Mouse (Mus musculus) inflammation-experienced regulatory T-cells, adult 6 months (primary cell): Measurements from ENCODE around the gene Arhgef25. TPM values are rescaled to one million over a fixed set of nuclear protein-coding genes. Genes with fewer than 3 reads are reported as not detected.
"Not testable (repeated sequence)": the region's sequence is repeated elsewhere in the genome, so short reads cannot be mapped to it uniquely, and the experiment has no call there.

ENCODE experiments used
- ATAC-seq: one replicate; pipeline ENCODE4 v1.8.0; 2017
- polyA plus RNA-seq, 3 experiments: library from polyadenylated mRNA; unstranded; fragments of 100-300 nt; shearing (Covaris generic); gene quantifications; one replicate each; pipeline ENCODE4 v1.2.1; 2017

Gene Arhgef25
- polyA plus RNA-seq, 3 experiments from 2014 or later, result 0.20 TPM; not detected in 2

DNA sequence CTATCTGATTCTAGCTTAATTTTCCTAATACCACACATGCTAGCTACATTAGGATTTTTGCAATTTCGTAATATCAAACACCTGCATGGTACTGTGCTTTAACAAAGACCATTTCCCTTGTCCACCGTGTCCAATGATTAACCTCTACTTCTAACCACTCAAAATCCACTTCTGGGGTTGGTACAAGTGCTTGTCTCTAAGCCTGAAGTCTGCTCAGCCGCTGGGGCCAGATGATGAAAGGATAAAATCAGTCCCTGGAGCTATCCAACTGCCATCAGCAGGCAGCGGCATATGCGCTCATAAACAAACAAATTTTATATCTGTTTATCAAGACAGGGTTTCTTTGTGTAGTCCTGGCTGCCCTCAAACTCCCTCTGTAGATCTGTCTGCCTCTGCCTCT is 14.7 kb upstream of the Arhgef25 start:
- ATAC-seq, result no peak

DNA sequence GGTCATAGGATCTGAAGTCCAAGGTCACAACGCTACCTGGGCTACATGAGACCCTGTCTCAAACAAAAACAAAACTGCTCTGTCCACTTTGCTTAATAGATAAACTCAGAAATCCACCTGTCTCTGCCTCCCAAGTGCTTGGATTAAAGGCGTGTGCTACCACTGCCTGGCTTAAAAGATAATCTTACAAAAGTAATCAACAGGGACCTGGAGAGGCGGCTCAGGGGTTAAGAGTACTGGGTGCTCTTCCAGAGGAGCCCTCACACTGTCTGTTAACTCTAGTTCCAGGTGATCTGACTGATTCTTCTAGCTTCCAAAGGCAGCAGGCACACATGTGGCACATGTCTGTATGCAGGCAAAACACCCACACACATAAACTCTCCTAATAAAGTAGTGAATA is 13.2 kb upstream of the Arhgef25 start:
- no peak for ATAC-seq

DNA sequence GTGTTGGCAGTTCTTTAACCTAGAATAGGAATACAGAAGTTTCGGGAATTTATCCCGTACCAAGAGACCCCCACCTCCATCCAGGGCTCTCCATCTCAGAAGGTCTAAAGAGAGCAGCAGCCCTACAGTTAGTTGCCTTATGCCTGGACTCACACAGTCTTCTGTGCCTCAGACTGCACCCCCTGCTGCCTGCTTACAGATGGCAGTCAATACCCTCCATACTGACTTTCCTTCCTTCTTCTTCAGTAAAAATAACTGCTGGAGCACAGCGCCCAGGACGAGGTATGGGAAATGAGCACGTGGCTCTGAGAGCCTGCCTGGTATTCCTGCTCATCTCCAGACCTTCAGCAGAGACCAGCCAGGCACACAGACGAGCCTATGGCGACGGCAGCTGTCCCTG is 10.4 kb upstream of the Arhgef25 start:
- no peak for ATAC-seq

DNA sequence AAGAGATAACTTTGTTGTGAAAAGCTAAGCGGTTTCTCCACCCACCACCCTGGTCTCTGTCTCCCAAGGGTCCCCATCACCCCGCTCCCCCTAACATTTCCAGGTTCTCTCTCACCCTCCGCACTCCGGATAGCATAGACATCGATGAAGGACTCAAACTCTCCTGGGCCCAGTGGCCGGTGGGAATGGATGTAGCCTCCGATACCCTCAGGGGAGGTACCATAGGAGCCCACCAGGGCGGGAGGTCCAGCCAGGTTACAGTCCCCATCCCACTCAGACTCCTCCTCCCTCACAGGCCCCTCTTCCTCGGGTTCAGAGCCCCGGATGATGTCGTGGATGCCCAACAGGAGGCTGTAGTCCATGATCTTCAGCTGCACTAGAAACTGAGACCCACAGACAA is 9.6 kb upstream of the Arhgef25 start:
- ATAC-seq, result no peak

DNA sequence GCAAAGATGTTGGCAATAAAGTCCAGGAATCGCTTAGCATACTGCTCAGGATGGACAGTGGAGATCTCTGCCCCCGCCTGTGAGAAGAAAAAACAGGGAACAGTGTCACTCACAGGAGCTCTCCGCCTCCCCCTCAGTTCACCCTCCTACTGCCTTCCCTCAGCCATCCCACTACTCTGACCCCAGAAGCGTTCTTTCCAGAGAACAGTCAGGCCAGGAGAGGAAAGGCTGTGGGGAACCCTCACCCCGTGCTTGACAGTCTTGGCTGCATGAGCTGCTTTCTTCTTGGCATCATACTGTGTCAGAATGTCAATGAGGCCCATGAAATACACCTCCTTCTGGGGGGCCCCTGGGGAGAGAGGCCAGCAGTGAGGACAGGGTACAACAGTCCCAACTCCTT is 9.2 kb upstream of the Arhgef25 start:
- no peak for ATAC-seq

DNA sequence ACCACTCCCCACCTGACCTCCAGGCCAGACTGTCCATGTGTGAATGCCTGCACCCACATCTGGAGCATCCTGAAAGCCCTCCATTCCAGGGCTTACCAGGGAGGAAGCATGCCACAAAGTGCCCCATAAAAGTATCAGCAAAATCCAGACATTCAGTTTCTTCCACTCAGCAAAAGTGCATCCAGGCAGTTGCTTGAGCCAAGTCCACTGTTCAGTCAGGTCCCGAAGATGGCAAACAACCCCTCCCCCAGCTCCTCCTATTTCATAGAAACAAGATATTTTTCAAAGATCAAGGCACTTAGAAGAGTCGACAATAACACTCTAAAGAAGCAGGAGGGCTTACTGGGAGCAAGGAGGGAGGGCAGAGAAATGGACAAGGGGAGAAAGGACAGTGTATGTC is 8.6 kb upstream of the Arhgef25 start:
- no peak for ATAC-seq

DNA sequence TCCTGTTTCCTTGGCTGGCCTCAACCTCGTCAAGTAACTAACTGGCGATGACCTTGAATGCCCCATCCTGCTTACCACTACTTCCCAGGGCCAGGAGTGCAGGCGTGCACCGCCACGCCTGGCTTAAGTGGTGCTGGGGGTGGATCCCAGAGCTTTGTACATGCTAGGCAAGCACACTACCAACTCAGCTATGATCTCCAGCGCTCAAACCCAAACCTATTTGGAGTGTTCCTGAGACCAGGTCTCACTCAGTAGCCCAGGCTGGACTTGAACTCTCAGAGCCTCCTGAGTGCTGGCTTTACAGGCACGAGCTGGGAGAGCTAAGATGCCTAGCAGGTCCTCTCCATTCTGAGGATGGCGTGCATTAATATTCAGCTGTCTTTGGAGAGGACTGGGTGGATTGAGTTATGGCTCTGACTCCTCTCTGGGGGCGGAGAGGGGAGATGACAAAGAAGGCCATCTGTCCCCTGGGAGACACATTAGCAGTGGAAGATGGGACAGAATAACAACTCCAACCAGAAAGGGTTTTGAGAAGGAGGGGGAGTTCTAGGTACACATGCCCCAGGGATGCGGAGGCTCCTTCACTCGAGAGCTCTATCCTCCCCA is 7.7 kb upstream of the Arhgef25 start:
- no peak for ATAC-seq

DNA sequence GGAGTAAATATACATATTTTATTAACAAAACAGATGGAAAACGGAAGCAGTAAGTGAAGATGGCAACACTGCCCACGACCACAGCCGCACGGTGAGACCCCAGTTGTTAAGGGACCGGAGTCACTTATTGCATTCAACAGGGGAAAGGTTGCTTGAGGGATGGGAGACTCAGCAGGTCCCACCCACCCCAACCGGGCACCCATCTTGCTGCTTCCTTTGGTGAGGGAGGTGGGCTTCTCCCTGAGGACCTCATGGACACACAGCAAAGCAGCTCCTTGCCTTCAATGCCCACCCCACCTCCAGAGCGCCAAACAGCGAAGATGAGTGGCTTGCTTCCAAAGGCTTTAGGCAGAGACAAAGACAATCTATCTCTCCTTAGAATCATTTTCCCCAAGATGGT is 7.2 kb upstream of the Arhgef25 start:
- ATAC-seq, result no peak

DNA sequence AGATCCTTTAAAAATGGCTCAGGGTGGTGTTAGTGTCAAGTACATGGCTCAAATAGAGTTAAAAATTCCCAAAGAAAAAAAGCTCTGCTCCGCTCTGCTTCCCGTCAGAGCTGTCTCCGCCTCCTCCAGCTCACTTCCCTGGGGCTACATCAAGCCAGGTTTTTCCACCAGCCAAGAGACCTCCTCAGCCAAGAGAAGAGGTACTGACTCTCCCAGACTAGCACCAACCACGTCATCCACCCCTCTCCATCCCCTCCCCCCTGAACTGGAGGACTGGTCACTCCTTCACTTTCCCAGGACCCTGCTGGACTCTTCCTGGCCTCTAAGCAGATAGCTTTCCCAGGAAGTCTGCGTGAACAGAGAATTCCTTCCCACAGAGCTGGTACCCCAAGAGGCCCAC is 6.5 kb upstream of the Arhgef25 start:
- no peak for ATAC-seq

DNA sequence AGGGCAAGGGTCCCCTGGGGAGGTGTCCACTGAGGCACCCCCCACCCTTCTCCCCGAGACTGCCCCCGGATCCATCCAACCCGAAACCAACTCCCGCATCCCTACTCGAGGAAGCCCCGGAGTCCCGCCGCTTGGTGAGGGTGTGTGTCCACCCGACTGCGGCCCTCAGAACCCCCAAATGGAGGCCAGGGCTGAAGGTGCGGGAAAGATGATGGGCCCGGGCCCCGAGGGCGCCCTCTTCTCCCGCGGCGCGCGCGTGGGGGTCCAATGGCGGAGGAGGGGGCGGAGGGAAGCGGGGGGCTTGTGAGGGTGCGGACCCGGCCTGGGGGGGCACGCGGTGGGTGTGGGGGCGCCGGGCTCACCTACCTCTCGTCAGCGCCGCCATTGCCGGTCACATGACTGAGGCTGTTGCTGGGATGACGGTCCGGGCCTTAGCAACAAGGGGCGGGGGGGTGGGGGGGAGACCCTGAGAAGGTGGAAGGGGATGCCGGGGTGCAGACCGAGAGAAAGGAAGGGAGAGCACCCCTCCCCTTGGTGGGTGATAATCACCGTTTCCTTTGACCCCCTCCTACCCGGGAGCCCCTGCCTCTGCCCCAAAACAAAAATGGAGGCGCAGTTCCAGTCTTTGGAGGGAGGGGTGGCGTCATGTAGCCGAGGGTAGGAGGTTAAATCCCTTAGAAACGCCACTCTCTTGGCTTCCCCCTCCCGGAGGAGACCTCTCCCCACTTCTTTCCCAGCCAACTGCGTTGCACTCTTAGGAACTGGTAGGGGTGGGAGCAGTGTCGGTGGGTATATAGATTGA is 5.6 kb upstream of the Arhgef25 start, which contains the start of gene Dtx3:
TSS of gene Dtx3 (minus strand) at position 401 of the 802 bp plus-strand sequence.
- peak; percentile 52 for ATAC-seq

DNA sequence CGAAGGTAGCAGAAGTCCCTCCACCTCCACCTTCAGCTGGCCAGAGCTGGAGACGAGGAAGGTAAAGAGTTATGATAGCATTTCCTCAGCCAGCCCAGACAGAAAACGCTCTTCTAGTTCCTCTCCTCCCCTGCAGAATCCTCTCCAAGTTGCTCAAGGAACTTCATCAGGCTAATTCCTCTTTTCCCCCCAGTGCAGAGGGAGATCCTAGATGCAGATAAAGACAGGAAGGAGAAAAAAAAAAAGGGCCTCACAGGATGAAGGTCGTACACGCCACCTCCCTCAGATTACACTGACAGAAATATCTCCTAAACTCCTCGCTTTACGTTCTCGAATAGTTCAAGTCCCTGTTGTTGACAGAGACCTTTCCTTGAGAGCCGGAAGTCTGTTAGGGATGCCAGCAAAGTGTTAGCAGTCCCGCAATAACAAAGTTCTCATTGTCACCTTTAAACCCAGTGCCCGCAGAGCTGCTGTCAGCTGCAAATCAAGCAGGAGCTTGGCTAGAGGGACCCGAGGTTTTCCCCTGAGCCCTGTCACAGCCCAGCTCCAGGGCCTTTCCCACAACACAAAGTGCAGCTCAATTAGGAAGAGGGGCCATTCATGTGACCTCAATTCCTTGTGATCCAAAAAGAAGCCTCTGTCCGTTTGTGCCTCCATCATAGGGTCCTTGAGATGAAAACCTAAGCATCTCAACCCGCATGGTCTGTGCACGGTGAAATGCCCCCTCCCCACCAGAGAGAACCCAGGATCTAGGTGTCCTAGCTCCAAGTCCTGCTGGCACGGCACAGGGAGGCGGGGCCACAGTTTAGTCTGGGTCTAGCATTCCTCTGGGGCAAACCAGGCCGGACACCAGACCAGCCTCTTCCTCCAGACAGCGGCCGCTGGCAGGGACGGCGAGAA is 4.8 kb upstream of the Arhgef25 start:
- ATAC-seq, result peak; percentile 49

DNA sequence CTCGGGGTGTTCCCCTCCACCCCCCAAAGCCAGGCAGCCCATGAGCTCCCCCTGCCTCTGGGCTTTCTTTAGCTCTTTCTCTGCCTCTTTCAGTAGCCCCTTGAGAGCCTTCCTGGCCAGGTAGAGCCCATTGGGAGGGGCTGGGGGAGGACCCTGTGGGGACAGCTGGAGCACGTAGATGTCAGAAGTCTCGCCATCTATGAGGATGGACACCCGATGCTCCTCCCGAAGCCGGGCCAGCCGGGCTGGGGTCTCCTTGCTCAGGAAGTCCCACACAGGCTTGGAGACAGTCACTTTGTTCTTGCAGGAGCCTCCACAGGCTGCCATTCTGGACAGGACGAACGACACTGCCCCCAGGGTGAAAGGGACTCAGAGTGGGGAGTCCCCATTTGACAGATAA is 3.1 kb upstream of the Arhgef25 start:
- no peak for ATAC-seq

DNA sequence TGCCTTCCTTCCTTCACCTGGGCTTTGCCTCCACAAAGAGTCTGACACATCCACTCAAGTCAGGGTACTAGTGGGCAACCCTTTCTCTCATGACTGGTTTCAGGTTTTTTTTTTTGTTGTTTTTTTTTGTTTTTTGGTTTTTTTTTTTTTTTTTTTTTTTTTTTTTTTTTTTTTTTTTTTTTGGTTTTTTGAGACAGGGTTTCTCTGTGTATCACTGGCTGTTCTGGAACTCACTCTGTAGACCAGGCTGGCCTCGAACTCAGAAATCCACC is 2.1 kb upstream of the Arhgef25 start:
- not testable (repeated sequence) for ATAC-seq

DNA sequence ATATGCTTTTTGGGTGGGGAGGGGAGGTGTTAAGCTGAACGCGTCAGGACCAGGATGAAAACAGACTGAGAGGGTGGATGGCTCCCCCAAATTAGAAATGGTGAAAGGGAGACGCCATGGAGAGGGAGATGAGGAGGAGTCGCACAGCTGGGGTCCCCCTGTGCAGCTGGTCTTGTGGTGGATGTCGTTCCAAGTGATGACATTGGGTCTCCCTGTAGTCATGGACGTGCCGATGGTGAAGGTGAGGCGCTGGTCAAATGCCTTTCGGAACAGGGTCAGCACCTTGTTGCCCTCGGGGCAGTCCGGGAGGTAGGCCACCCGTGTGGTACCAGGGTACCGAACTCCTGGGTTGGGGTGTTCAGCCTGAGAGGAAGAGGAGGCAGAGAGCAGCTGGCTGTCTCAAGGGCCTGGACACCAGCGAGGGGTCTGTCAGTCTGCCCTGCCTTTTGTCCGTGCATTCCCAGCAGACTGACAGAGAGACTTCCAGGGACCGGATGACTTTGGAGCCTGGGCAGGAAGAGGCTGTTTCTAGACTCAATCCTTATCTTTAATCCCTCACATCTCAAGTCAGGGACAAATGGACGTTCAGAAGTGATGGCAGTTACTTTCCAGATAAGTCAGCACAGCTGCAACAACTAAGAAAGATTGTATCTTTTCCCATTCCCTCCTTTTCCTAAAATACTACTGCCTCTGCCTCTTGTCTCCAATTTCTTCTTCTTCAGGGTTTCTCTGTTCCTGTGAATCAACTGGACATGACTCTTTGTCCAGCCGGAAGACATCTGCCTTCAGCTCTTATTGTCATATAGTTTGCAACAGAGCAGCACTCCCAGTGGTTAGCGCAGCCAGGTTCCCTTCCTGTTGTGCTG is 1.5 kb upstream of the Arhgef25 start:
- ATAC-seq, result no peak

DNA sequence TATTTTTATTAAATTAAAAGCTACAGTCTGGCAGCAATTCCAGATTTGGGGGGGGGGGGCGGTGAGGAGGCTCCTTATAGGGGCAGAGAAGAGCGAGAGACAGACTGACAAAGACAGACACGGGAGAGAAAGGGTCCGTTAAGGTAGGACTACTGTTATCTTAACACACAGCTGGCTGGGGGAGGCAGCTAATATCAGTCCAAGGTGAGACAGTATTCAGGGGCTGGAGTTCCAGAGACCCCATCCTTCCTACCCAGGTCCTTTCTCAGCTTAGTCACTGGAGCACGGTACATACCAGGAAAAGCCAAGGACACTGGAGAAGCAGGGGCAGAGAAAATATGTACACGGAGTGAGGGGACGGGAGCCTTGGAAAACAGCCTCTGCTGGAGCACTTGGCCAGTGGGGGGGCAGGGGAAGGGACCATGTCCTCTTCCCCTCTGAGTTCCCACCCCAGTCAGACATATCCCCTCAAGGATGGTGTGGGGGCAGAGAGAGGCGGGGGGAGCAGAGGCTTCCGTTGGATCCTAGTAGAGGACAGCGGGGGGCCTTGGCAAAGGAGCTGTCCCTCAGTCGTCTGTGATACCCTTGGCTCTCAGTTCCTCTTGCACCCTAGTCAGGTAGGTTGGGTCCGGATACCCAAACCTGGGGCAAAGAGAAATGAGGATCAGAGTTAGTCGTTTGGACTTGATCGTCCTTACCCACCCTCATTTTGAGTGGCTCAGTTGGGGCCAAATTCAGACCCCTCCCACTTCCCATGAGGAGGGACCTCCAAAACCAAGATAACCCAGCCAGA is 711 bp upstream of the Arhgef25 start:
- ATAC-seq, result no peak

DNA sequence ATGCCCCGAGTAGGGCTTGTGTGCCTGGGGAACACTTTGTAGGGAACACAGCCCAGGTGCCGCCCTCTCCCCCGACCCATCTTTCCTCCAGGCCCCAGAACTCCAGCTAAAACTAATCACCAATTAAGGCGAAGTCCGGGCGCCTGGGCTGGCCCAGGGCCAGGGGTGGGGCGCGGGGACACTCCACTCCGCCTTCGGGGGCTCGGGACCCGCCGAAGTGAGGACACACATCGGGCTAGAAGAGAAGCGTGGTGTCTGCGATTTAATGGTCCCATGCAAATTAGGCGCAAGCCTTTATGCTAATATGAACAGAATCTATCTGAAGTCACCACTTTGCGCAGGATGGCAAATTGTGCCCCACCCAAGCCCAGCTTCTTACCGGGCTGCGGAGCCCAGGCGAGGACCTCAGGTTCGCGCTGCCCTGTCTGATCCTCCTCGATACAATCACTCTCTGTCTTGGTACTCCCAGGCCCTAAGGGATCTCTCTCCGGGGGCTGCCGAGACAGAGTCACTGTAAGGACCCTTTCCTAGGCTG is 700 bp downstream of the Arhgef25 start:
- ATAC-seq, result peak; percentile 55

DNA sequence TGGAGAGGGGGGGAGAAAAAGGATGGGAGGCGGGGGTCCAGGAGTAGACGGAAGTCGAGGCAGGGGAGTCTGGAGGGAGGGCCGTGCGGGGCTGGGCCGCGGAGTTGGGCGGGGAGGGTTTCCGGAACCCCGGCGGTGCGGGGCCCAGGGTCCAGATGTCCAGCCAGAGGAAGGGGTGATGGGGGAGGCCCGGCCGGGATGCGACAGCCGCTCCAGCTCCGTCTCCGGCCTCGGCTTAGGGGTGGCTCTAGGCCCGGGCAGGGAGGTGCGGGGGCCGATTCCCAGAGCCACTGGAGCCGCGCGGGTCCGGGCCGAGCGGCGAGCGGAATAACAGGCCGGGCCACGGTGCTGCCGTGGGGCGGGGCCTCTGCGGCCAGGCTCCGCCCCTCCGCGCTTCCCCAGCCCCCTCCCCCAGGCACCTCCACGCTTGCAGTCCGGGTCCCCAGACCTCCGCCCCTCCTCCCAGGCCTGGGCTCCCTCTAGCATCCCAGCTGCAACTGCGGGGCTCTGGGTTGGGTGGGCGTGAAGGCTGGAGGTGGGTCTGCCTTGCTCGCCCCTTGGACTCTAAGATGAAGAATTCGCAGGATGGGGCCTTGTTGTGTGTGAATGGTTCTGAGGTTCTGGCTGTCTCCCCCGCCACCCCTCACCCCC is 1.3 kb downstream of the Arhgef25 start:
- no peak for ATAC-seq

DNA sequence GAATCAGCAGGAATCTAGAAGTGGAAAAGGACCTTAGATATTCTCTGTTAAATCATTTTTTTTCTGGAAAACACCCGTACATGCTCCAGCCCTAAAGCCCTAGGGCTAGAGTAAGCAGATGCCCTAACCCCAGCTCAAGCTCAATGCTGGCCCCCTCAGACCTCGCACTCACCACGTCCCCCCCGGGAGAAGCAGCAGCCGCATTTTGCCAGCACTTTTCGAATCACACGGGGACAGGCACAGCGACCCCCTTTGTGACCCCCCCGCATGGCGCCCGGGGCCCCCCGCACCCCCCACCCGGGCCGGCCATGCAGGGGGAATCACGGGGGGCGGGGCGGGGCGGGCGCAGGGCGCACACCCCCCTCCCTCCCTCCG is 1.8 kb downstream of the Arhgef25 start:
- ATAC-seq, result no peak

DNA sequence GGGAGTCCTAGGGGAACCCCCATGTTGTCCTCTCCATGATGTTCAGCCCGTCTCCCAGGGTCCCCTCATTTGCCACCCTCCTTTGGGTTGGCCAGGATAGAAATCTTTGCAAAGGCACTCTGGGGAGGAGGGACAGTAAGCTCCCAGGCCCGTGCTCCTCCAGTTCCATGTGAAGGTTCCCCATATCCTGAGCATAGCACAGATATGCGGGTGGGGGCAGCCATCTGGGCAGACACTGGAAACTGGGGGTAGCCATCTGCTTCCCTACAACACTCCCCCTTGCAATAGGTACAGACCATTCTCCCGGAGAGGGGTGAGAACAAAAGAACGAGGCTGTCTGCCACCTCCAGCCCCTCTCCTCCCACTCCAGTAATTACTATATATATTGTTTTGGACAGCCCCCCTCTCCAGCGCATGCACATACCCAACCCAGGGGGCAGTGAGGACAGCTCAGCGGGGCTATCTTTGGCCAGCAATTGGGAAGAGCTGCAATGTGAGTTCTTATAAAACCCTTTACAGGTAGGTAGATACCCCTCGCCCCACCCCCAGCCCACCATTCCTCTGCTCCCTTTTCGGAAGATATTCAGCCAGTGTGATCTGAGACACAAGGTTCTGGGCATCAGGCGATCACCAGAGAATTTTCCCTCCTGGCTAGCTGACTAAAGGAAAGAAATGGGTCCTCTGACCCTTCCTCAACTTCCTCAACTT is 2.4 kb downstream of the Arhgef25 start:
- no peak for ATAC-seq

DNA sequence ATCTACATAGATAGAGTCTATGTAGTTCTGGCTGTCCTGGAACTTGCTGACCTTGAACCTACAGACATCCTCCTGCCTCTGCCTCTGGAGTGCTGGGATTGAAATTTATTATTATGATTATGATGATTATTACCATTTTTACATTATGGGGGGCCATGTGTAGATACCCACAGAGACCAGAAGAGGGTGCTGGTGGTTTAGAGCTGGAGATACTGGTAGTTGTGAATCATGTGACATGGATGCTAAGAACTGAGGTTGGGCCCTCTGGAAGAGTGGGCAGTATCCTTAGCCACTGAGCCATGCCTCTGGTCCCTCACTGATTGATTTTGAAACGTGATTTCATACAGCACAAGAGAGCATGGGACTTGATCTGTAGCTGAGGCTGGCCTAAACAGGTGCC is 3.4 kb downstream of the Arhgef25 start:
- no peak for ATAC-seq
